Comparison of ENCODE assay signal across 8 mouse cellular contexts in genomic region chr2:25180973-25181890, GRCm38 (mm10). TPM values are rescaled to one million over a fixed set of nuclear protein-coding genes. Genes with fewer than 3 reads are reported as not detected.
A peak's percentile ranks its signal among the peaks of the same experiment; 100 is the strongest.
DNase-seq lines count a peak whose midpoint lies in the region; ATAC-seq lines count a peak whose summit lies in the region.

No protein-coding gene starts in this region.

- peak; percentile 33 for DNase-seq in ovary, postnatal 36 days (ENCODE audit: low spot score)
- no peak for DNase-seq in ovary, postnatal 14 days (ENCODE audit: low spot score)
- peak; percentile 41 for DNase-seq in c-Kit-positive CD71-positive TER-119-negative erythroid progenitor cells, embryonic 14.5 days (ENCODE audit: low read depth)
- peak; percentile 38 for DNase-seq in forelimb bud, embryonic 11.5 days (ENCODE audit: low read depth, low spot score)
- DNase-seq in kidney, postnatal 14 days: peak; percentile 60
- DNase-seq in spleen, postnatal 14 days (ENCODE audit: low spot score in 2 of 2): peak; percentile 47 to 48
- no peak for DNase-seq in layer of hippocampus, adult 9-11 months

- peak; percentile 27 for ATAC-seq in megakaryocyte progenitor cell, adult 5-6 weeks (replicated peaks; ENCODE audit: poor library complexity)

RNA-seq across cellular contexts. Expression of gene Nrarp, which starts 0.7 kb away (rescaled TPM):
- total RNA-seq in megakaryocyte progenitor cell, adult 5-6 weeks (2015): 0.42 and 0.51 TPM in 2 replicates
- 0.78 and 1.3 TPM in 2 replicates for total RNA-seq in megakaryocyte progenitor cell, adult 5-6 weeks (2017)

RNA-seq across cellular contexts. Expression of gene Tor4a, which starts 15.5 kb away (rescaled TPM):
- total RNA-seq in megakaryocyte progenitor cell, adult 5-6 weeks (2015): 11.4 and 12.5 TPM in 2 replicates
- 16.1 and 17.6 TPM in 2 replicates for total RNA-seq in megakaryocyte progenitor cell, adult 5-6 weeks (2017)

RNA-seq across cellular contexts. Expression of gene Nelfb, which starts 30.1 kb away (rescaled TPM):
- total RNA-seq in megakaryocyte progenitor cell, adult 5-6 weeks (2015): 23.7 and 28.9 TPM in 2 replicates
- total RNA-seq in megakaryocyte progenitor cell, adult 5-6 weeks (2017): 35.8 and 38.7 TPM in 2 replicates

RNA-seq across cellular contexts. Expression of gene Stpg3, which starts 33.2 kb away (rescaled TPM):
- 0.30 TPM in 1 of 2 replicates, not detected in the other for total RNA-seq in megakaryocyte progenitor cell, adult 5-6 weeks (2015)
- total RNA-seq in megakaryocyte progenitor cell, adult 5-6 weeks (2017): 0.54 TPM in 1 of 2 replicates, not detected in the other

RNA-seq across cellular contexts. Expression of gene Fam166a, which starts 37.3 kb away (rescaled TPM):
- not detected in 2 replicates for total RNA-seq in megakaryocyte progenitor cell, adult 5-6 weeks (2015)
- total RNA-seq in megakaryocyte progenitor cell, adult 5-6 weeks (2017): not detected in 2 replicates

Comparison
In these comparisons a context has a peak if more than half of its experiments do, and no peak if none do; other contexts are left out.
1. DNase-seq: peak in ovary, postnatal 36 days (single experiment), c-Kit-positive CD71-positive TER-119-negative erythroid progenitor cells, embryonic 14.5 days (single experiment), forelimb bud, embryonic 11.5 days (single experiment), kidney, postnatal 14 days (single experiment) and spleen, postnatal 14 days (2 of 2); none in ovary, postnatal 14 days (single experiment) and layer of hippocampus, adult 9-11 months (single experiment).